Mouse (Mus musculus) WW6 (cell line): Measurements from ENCODE around the gene Ppt1.

Source experiments
- DNase-seq: peaks from one replicate; pipeline ENCODE4 v3.0.0-alpha.2; 2013; ENCODE audit warnings: low read depth, low spot score

Gene Ppt1

DNA sequence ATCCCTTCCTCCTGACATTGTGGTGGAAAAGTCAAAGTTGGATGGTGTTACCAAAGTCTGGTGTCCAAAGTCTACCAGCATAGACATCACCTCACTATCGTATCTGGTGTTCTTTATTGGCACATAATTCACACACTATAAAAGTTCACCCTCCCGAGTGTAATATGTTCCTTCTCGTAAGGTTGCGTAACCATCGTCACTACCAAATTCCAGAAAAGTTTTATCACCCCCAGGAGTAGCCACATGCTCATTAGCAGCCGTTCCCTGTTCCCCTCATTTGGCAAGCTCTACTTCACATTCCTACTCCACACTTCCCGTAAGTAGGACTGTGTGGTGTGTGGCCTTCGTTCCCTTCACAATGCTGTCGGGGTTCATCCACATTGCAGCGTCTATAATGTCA lies 69.3 kb downstream of the Ppt1 start:
- no peak for DNase-seq
